Mouse (Mus musculus) forebrain, embryonic 15.5 days (tissue): ENCODE results near the gene Actb. TPM values are rescaled to one million over a fixed set of nuclear protein-coding genes. Genes with fewer than 3 reads are reported as not detected.

Experiments
- ATAC-seq: fragments of 200-750 bp; cut with Nextera tagmentation; replicated peaks from 2 replicates; pipeline ENCODE4 v1.8.0; 2017; ENCODE audit warnings: mild to moderate bottlenecking, moderate TSS enrichment, moderate library complexity
- H3K27ac ChIP-seq: fragments of 300-500 bp; sonication (generic); replicated peaks from 2 replicates; pipeline ENCODE4 v1.5.1; 2015; ENCODE audit warnings: mild to moderate bottlenecking, inconsistent platforms
- H3K27me3 ChIP-seq: fragments of 300-500 bp; sonication (generic); 2 replicates; pipeline ENCODE4 v1.6.1; 2015; ENCODE audit warnings: inconsistent platforms
- H3K36me3 ChIP-seq: fragments of 300-500 bp; sonication (generic); 2 replicates; pipeline ENCODE4 v1.6.1; 2015; ENCODE audit warnings: mild to moderate bottlenecking, inconsistent platforms
- H3K4me1 ChIP-seq: fragments of 300-500 bp; sonication (generic); 2 replicates; pipeline ENCODE4 v1.6.1; 2015; ENCODE audit warnings: inconsistent platforms
- H3K4me2 ChIP-seq: fragments of 300-500 bp; sonication (generic); replicated peaks from 2 replicates; pipeline ENCODE4 v1.6.1; 2015; ENCODE audit warnings: mild to moderate bottlenecking, inconsistent platforms
- H3K4me3 ChIP-seq: fragments of 300-500 bp; sonication (generic); 2 replicates; pipeline ENCODE4 v1.5.1; 2015; ENCODE audit warnings: mild to moderate bottlenecking, inconsistent platforms
- H3K9ac ChIP-seq: fragments of 300-500 bp; sonication (generic); replicated peaks from 2 replicates; pipeline ENCODE4 v1.6.1; 2015; ENCODE audit warnings: mild to moderate bottlenecking, inconsistent platforms
- H3K9me3 ChIP-seq: fragments of 300-500 bp; sonication (generic); 2 replicates; pipeline ENCODE4 v1.6.1; 2016; ENCODE audit warnings: inconsistent platforms
- WGBS: fragments of 180-500 bp; shearing (Covaris S2); methylation state at CpG from one replicate; pipeline ENCODE4 v1.1.7; 2015; ENCODE audit warnings: mixed read lengths; 5-methylcytosine and 5-hydroxymethylcytosine counted together
- polyA plus RNA-seq: library from polyadenylated mRNA; unstranded; fragments of >200 nt; fragmentation: Nextera tagmentation; extraction: Ambion mirVana; gene quantifications from 2 replicates; pipeline ENCODE4 v1.2.1, GENCODE M21; 2015

Actb gene
- polyA plus RNA-seq, 1 experiment from 2014 or later = 16,767 TPM

DNA sequence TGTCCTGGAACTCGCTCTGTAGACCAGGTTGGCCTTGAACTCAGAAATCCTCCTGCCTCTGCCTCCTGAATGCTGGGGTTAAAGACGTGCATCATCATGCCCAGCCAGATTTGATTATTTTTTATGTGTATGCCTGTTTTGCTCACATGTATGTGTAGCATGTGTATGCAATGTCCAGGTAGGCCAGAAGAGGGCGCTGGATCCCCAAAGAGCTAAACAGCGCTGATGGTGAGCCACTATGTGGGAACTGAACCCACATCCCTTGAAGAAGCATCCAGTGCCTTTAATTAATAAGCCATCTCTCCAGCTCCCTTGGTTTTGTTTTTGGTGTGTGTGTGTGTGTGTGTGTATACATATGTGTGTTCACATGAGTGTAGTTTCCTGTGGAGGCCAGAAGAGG, 50.1 kb downstream of the Actb start:
- no peak for ATAC-seq

DNA sequence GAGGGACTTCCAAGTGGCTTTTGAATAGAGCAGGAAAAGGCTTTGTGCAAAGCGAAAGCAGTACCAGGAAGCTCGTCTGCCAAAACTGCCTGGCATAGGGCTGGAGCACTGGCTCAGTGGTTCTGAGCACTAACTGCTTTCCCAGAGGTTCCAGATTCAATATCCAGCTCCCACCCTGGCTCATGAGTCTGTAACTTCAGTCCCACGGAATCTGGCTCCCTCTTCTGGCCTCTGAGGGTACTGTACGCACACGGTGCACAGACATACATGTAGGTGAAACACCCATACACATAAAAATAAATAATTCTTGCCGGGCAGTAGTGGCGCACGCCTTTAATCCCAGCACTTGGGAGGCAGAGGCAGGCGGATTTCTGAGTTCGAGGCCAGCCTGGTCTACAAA, 51.7 kb downstream of the Actb start:
- H3K4me2 ChIP-seq = no peak overlapping the region
- H3K9me3 ChIP-seq = no peaks in the 10 kb centered on the region
- ATAC-seq = peak; percentile 23; the same call in 1 of the 2 replicates
- H3K36me3 ChIP-seq = no peaks in the 10 kb centered on the region
- no peaks in the 10 kb centered on the region for H3K27me3 ChIP-seq
- no peak overlapping the region for H3K27ac ChIP-seq
- no peak overlapping the region for H3K9ac ChIP-seq
- H3K4me3 ChIP-seq = no peak overlapping the region
- WGBS = 74% methylated on average over 10 of the region's 10 CpGs
- peaks cover 16% of the 10 kb centered on the region for H3K4me1 ChIP-seq

More for the DNA sequence above, 50.1 kb downstream of the Actb start:
- Histone ChIP-seq H3K9ac (no peak overlapping the region), H3K4me2 (no peak overlapping the region), H3K27me3 (no peaks in the 10 kb centered on the region), H3K27ac (0 out of 2 replicates have a peak overlapping the region, but pooled peaks have one; percentile 90), H3K4me1 (peaks cover 16% of the 10 kb centered on the region), H3K9me3 (no peaks in the 10 kb centered on the region), H3K36me3 (no peaks in the 10 kb centered on the region), H3K4me3 (no peak overlapping the region)
- WGBS = 84% methylated on average over 4 of the region's 4 CpGs

DNA sequence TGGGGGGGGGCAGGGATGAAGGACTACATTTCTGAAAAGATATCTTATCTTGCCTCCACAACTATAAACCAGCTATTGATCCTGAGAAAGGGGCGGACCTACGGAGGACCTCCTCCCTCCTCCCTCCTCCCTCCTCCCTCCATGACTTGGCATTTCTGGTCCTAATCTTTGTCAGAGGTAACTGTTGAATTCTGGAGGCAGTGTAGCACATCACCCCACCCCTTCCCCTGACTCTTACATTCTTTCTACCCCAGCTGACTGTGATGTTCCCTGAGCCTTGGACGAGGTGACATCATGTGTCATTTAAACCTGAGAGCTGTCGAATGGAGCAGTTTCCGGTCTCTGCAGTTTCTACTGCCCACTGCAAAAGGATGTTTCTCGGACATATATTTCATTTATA, 53.0 kb downstream of the Actb start:
- Histone ChIP-seq H3K4me2 (no peak overlapping the region), H3K4me1 (peaks cover 16% of the 10 kb centered on the region), H3K9ac (no peak overlapping the region), H3K36me3 (no peaks in the 10 kb centered on the region), H3K27ac (no peak overlapping the region), H3K4me3 (no peak overlapping the region), H3K9me3 (no peaks in the 10 kb centered on the region), H3K27me3 (no peaks in the 10 kb centered on the region)
- ATAC-seq = no peak
- 80% methylated on average over 6 of the region's 6 CpGs for WGBS

Other genes with a start within 250 kb of the Actb start
- 82.8 and 85.4 TPM in 2 replicates for gene Slc29a4, start 214.2 kb downstream of the Actb start, polyA plus RNA-seq
- 45.9 and 48.3 TPM in 2 replicates for gene Tnrc18, start 89.1 kb downstream of the Actb start, polyA plus RNA-seq
- gene Fbxl18, start 11.3 kb downstream of the Actb start, polyA plus RNA-seq = 32.6 and 34.2 TPM in 2 replicates
- 521 and 538 TPM in 2 replicates for gene Fscn1, start 53.6 kb upstream of the Actb start, polyA plus RNA-seq
- gene Rnf216, start 206.2 kb upstream of the Actb start, polyA plus RNA-seq = 36.2 and 37.3 TPM in 2 replicates
- gene Olfr718-ps1, start 240.8 kb upstream of the Actb start, polyA plus RNA-seq = not detected in 2 replicates